Mouse (Mus musculus) left cerebral cortex, adult 8-10 months (tissue): Measurements from ENCODE around the gene Zfp358. TPM values are rescaled to one million over a fixed set of nuclear protein-coding genes. Genes with fewer than 3 reads are reported as not detected.

Source experiments
- DNase-seq, 2 experiments: peaks; one replicate each; pipeline ENCODE4 v3.0.0; 2022; ENCODE audit warnings: low spot score in 2 of 2
- total RNA-seq, 4 experiments: library from RNA; stranded (reverse); gene quantifications; 2 replicates each; pipeline ENCODE4 v1.2.4; 2022

The Zfp358 gene
- total RNA-seq: 10 to 100 TPM; 30.8 to 36.0 (median 31.9) TPM

DNA sequence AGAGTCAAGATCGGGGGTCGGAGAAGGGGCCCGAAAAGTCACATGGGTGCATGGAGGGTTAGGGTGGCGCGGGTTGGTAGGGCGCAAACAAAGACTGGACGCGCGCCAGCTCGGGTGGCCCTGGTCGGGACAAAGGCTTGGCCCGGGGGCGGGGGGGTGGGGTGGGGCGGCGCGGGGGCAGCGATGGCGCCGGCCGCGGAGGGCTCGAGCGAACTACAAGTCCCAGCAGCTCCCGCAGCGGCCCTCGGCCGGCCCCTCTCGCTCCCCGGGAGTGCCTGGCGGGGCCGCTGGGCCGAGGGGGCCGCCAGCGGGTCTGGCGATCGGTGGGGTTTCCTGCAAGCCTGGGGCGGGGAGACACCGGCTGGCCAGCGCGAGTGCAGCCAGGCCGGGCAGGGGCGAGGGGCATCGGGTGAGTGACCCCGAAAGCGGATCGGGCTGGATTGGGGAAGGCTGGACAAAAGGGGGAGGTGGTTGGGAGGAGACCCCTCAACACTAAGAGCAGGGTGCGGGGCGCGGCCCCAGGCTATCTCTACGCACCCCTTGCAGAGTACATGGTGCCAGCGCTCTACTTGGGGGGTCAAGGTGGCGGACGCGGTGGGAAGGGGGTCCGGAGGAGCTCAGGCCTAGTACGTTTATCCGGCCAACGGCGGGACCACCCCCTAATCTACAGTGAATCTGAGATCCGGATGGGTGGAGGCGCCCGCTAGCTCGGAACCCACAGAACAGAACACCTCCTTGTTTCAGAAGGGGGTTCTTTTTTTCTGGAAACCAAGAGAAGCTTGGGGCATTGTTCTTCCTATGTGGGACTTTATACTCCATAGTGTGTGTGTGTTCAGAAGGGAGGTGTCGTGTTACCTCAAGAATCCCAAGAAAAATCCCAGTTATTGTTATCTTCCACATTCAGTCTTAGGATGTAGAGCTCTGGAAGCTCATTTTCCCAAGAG is at the start of gene Zfp358:
TSS of gene Zfp358 (plus strand) at position 238 of the 944 bp plus-strand sequence.
- DNase-seq: peak in 1 of 2 experiments; percentile 60

DNA sequence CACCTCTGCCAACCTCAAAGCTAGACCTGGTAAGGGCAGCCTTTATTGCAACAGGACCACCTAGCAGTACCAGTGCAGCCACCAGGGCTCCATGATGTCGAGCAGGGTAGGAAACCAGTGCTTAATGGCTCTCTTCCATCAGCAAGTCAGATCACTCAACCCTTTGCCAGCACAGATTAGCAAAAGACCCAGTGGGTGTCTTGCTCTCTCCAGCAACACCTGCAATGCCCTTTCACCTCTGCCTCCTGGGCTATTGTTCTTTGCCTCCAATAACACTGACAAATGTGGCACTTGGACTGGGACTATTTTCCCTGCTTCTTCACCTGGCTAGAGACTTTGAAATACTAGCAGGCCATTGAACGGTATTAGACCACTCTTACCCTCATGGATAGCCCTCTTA is 43.7 kb upstream of the Zfp358 start:
- DNase-seq: no peak

DNA sequence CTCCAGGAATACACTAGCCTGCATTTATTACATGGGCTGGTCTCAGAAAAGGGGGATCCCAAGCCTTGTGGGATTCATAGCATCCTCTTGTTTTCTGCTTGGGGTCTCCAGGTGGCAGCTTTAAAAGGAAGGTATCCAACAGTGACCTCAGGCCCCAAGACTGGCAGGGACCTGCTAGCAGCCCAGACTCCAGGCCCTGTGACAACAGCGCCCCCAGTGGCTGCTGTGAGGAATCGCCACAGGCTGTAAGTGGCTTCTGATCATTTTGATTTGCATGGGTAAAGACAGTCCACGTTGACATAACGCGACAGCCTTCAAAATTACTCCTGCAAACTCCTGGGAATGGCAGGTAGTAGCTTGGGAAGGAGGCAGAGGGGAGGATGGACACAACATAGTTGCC is 42.3 kb upstream of the Zfp358 start:
- DNase-seq: no peak

DNA sequence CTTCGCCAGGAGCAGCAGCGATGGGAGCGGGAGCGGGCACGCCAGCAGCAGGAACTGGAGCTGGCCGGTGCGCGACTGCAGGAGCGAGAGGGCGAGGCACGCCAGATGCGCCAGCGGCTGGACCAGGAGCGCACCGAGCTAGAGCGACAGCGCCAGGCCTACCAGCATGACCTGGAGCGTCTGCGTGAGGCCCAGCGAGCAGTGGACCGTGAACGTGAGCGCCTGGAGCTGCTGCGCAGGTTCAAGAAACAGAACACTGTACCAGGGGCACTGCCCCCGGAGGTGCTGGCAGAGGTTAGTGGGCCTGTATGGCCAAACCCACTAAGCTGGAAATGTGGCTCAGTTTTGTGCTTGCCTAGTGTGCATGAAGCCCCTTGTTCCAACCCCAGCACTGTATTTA is 40.9 kb upstream of the Zfp358 start:
- no peak for DNase-seq

DNA sequence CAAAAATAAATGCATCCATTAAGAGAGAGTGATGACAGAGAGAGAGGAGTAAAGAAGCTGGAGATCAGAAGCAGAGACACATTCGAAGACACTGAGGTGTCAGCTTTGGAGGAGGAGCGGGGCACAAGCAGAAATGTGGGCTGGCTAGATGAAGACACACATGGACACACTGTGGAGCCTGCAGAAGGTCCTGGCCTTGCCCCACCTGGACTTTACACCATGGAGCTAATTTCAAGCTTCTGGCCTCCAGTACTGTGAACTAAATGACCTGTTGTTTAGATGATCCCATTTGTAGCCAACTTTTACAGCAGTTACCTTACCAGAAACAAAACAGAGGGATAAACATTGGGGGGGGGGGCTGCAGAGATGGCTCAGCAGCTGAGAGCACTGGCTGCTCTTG is 29.7 kb upstream of the Zfp358 start:
- no peak for DNase-seq

DNA sequence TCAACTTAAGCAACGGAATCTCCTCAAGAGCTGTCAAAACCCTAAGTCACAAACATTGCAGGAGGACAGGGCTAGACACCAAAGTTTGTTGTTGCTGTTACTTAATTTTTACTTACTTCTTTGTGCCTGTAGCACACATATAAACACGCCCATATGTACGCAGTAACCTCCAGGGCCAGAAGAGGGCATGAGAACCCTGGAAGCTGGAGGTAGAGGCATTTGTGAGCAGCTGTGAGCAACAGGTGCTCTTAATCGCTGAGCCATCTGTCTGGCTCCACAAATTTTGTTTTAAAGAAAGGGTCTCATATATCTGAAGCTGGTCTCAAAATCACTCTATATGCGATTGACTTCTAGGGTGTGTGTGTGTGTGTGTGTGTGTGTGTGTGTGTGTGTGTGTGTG is 28.6 kb upstream of the Zfp358 start:
- DNase-seq: no peak

DNA sequence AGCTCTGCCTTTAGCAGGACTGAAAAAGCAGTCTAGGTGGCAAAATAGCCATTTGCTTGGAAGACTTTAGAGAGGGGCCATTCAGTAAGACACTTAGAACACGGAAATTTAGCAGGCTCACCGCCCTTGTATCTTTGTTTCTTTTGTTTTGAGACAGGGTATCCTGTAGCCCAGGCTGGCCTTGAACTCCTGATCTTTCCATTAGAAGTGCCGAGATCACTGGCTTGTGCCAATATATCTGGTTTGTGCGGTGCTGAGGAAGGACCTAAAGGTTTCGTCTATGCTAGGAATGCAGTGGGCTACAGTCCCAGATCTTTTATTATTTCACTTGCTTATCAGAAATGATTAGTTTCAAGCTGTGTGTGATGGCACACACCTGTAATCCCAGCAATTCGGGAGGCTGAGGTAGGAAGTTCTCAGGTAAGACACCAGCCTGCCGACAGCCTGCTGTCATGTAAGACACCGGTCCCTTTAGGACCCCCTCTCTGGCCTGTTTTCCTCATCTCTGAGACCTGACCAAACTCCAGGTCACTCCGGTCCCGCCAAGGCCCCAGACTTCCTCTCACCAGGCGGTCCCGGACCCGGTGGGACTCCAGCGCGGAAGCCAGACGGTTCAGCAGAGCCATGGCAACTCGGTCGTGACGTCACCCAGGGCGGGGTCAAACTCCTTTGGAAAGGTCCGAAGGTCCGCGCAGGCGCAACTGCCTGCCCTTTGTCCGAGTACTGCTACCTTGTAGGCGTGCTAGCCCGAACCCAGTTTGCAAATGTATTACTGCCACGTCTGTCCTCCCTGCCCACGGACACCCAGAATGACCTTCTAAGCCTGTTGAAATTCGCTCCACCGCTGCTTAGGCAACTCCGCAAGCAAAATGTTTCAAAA is 25.7 kb upstream of the Zfp358 start, which contains the start of gene Pex11g:
TSS of gene Pex11g (minus strand) at position 675 of the 880 bp plus-strand sequence.
- DNase-seq: peak; percentile 75 to 80

DNA sequence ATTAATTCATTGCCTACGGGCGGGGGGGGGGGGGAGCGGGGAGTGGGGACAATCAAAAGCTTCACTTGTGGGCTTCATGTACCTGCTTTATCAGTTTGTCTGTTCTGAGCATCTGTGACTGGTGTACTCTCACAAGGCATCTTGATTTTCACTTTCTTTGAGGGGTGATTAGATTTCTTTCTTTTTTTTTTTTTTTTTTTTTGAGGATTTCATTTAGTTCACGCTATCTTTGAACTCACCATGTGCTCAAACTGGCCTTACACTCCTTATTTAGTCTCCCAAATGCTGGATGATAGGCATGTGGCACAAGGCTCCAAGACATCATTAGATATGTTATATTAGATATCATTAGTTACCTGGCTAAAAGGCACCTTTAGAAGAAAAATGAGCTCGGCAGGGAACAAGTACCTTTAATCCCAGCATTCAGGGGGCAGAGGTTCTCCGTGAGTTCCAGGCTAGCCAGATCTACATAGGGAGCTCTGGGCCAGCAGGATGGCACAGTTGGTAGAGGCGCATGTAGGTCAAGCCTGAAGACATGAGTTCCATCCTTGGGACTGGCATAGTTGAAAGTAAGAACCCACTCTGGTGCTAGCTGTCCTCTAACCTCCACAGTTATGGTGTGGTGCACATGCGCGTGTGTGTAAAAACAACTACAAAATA is 24.9 kb upstream of the Zfp358 start:
- no peak for DNase-seq

DNA sequence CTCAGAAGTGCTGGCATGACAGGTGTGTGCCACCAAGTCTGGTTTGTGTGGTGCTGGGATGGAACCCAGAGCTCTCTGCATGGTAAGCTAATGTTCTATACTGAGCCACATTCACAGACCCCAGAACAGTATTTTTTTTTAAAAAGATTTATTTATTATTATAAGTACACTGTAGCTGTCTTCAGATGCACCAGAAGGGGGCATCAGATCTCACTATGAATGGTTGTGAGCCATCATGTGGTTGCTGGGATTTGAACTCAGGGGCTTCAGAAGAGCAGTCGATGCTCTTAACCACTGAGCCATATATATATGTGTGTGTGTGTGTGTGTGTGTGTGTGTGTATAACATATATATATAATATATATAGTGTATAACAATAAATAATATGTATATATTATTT is 24.1 kb upstream of the Zfp358 start:
- no peak for DNase-seq

DNA sequence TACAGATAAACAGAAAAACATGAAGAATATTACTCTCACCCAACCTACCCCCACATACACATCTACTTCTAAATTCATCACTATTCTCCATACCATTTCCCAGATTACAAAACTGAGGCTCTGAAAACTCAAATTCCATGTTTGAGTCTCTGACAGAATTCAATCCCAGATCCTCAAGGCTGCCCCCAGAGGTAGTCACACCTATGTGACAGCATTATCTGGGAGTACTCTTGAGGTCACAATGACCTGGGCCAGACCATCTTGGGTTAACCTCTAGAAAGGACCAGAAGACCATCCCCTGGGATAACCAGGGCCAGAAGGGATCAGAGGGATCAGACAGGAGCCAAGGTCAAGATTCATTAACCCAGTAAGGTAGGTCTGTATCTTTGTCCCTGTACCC is 22.4 kb upstream of the Zfp358 start, which contains the start of gene Tex45:
TSS of gene Tex45 (plus strand) at position 301 of the 400 bp plus-strand sequence.
- DNase-seq: no peak

DNA sequence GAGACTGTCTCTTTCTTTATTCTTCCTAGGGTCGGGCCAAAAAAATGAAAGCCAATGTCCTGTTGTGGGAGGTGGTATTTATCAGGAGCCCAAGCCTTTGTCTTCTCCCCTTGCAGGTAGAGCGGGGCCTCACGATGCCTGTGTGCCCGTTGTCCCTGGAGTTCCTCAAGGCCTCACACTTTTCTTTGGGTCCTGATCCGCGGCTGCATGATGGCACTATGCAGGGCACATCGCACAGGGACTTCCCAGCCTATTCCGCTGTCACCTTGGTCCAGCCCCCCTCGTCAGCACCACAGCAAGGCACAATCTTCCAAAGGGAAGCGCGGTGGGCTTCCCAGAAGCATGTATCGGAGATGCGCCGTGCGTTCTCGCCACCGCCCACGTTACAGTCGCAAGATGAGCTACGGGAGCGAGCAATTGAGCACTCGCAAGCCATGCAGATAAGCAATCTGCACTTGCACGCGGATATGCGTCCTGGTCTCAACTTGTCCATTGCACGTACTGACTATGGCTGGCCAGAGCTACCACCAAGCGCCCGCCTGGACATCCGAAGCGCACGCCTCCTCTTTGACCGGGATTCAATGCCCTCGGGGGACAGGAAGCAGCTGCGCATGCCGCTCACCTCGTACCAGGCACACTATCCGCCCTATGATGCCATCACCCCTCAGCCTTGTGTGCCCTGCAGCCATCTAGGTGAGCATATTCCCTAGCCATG is 17.1 kb upstream of the Zfp358 start:
- no peak for DNase-seq

DNA sequence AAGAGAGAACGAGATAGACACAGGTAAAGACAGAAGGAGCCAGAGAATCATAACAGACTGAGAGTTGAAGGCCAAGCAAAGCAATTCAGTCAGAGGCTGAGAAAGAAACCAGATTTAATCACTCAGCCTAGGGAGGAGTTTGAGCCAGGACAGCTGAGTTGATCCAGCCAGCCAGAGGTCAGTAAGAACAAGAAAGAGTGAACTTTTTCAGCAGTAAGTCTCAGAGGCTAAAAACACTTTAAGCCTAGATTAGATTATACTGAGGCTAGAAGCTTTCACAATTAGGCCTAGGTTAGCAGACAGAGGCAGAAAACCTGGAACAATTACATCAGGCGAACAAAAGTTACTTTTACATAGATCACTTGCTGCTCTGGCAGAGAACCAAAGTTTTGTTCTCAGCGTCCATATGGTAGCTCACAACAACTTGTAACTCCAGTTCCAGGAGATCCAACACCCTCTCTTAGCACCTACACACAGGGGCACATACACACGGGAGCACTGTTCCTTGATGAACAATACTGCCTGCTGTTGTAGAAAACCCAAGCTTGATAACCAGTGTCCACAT is 12.6 kb upstream of the Zfp358 start:
- DNase-seq: no peak

DNA sequence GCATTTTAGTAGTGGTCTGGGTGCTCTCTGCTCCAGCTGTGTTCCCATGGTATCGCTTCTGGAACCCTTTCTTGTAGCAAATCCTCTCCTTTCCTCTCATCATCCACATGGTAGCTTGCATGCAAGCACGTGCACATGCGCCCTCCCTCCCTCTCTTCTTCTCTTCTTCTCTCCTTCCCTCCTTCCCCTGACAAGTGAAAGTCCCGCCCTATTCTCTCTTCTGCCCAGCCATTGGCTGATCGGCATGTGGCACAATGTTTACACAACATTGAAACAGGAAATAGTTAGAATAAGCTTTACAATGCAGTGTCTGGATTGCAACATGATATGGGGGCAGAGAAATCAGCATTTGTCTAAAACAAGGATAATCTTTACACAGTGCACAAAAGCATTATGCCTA is 11.3 kb upstream of the Zfp358 start:
- no peak for DNase-seq

DNA sequence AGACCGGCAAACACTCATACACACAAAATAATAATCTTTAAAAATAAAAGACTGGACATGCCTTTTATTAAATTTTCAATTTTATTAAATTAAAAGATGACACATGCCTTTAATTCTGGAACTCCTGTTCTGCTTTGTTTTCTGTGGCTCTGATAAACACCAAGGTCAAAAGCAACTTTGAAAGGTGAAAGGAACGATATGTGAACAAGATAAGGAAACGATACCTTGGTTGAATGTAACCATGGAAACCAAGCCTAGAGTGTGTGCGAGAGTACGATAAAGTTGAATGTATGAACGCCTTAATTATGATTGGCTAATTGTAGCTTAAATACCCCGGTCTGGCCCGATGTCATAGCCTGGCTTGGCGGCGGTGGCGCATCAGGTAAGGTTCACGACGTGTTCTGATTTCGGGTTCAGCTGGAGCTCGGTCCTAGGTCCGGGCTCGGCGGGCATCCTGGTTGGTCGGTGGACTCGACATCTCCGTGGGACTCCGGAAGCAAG is 10.6 kb upstream of the Zfp358 start:
- no peak for DNase-seq

DNA sequence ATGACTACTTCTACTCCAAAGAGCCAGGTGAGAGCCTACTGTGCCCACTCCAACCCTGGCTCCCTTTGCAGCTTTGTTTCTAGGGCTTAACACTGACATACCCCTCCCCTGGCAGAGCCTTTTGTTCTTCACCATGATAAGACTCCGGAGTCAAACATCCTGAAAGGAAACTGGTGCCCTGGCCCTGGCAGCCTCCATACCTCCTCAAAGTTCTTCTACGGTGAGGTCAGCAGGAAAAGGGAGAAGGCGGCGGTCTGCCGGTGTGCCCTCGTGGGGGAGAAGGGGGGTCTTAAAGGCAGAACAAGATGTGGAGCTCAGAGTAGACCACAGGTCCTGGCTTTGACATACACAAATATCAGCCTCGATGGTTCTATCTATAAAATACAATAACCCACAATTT is 9.4 kb upstream of the Zfp358 start:
- no peak for DNase-seq

DNA sequence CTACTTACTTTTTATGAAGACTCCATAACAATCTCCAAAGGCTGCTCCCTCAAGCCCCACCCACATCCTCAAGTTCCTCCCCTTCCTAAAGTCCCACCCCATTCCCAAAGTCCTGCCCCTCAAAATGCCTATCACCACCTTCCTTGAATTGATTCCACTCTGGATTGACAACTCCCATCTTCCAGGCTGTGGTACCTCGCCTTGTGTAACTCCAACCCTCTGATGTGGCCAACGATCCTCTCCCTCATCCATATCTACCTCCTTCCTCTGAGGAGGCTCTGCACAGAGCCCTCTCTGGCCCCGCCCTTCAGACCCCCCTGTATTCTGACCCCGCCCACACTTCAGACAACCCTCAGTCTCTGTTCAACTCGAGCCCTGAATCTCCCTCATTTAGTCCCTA is 7.7 kb upstream of the Zfp358 start:
- no peak for DNase-seq

DNA sequence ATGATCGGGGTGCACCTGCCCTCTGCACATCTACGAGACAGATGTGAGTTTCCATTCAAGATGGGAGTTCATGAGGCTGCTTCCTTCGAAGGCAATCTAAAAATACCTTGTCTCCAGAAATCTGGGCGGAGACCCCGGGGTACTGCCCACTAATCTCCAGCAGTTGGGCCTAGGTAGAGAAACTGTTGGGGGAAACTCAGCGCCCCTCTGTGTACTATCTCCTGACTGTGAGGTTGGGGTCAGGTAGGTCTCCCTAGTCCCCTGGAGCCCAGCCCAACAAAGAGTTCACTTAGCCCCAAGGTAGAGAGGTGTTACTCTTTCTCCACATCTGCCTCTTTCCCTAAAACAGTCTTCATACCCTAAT is 889 bp downstream of the Zfp358 start:
- no peak for DNase-seq

DNA sequence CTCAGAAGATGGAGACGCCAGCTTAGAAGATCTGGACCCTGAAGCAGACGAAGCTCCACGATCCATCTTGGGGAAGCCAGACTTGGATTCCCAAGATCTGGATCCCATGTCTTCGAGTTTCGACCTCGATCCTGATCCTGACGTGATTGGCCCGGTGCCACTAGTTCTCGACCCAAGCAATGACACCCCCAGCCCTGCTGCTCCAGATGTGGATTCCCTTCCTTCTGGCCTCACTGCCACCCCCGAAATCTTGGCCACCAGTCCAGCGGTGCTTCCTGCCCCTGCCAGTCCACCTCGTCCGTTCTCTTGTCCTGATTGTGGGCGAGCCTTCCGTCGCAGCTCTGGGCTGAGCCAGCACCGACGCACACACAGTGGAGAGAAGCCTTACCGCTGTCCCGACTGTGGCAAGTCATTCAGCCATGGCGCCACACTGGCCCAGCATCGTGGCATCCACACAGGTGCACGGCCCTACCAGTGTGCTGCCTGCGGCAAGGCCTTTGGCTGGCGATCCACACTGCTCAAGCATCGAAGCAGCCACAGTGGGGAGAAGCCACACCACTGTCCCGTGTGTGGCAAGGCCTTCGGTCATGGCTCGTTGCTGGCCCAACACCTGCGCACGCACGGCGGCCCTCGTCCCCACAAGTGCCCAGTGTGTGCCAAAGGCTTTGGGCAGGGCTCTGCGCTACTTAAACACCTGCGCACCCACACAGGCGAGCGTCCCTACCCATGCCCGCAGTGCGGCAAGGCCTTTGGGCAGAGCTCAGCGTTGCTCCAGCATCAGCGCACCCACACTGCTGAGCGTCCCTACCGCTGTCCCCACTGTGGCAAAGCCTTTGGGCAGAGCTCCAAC is 2.9 kb downstream of the Zfp358 start:
- DNase-seq: no peak

DNA sequence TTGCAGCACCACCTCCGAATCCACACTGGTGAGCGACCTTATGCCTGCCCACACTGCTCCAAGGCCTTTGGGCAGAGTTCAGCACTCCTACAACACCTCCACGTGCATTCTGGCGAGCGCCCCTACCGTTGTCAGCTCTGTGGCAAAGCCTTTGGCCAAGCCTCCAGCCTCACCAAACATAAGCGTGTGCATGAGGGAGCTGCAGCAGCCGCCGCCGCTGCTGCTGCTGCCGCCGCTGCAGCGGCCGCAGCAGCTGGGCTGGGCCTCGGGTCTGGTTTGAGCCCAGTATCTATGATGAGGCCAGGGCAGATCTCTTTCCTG is 3.5 kb downstream of the Zfp358 start:
- DNase-seq: no peak

DNA sequence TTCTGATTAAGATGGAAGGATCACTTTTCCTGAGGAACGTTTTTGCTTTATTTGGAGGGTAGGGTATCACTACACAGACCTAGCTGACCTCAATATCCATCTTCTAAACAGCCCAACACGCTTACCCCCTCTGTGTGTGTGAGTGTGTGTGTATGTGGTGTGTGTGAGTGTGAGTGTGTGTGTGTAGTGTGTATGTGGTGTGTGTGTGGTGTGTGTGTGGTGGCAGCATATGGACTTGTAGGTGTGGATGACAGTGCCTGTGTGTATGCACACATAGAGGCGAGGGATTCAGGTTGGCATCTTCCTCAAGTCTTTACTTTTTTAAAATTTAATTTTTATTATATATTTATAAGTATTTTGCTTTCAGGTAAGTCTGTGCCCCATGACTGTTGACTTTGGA is 5.6 kb downstream of the Zfp358 start:
- DNase-seq: no peak
